Mouse (Mus musculus): Measurements from ENCODE around the gene Wdr95. TPM values are rescaled to one million over a fixed set of nuclear protein-coding genes. Genes with fewer than 3 reads are reported as not detected.

Wdr95 gene
- polyA plus RNA-seq, 1 experiment from 2014 or later, result 0.37 TPM

DNA sequence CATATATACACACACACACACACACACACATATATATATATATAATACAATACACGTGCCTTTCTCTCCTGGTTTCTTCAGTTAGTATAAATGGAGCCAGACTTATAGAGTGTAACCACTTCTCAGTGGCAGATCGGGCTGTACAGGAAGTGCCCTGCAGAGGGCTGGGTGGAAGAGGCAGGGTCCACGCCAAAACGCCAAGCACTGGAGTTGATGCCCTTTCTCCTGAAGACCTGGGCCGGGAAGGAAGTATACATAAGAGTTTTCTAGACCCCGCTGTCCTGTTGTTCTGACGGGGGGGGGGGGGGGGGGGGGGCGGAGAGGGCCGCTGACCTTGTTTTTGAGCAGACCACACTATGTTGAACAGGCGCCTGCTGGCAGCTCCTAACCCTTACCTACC, 22.7 kb downstream of the Wdr95 start:
- ATAC-seq (replicated peaks; ENCODE audit: low FRiP score, low TSS enrichment, low read depth), result no peak
- Histone ChIP-seq H3K27me3 (replicated peaks; ENCODE audit: control insufficient read depth, insufficient read depth, low read length) (no peaks in the 10 kb centered on the region), H3K4me3 (ENCODE audit: low read depth, low read length) (no peak overlapping the region), H3K9ac (ENCODE audit: low read length) (no peak overlapping the region), H3K36me3 (ENCODE audit: control insufficient read depth, insufficient read depth, low read length) (no peaks in the 10 kb centered on the region), H3K4me2 (ENCODE audit: low read length) (no peak overlapping the region), H3K9me3 (ENCODE audit: control insufficient read depth, low read length) (no peaks in the 10 kb centered on the region), H3K27ac (ENCODE audit: low read depth) (no peak overlapping the region), H3K4me1 (replicated peaks; ENCODE audit: control insufficient read depth, insufficient read depth, low read length) (no peaks in the 10 kb centered on the region)
- DNase-seq (ENCODE audit: low spot score), result no peak
- WGBS, result 61% methylated on average over 8 of the region's 10 CpGs

DNA sequence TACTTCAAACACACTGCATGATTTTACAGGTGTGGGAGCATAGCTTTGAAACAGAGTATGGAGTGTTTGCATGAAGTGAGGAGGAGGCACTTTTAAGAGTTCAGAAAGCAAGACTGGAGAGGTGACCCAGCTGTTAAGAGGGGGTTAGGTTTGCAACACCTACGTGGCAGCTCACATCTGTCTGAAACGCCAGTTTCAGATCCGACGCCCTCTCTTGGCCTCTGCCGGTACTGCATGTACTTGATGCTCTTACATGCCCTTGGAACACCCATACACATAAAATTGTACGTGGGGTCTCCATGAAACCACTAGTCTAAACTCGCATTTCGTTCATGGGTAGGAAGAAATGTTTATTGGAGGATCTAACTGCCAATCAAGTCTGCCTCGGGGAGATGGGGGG, 24.3 kb downstream of the Wdr95 start:
- Histone ChIP-seq H3K9me3 (ENCODE audit: control insufficient read depth, low read length) (no peaks in the 10 kb centered on the region), H3K4me2 (ENCODE audit: low read length) (no peak overlapping the region), H3K27me3 (replicated peaks; ENCODE audit: control insufficient read depth, insufficient read depth, low read length) (no peaks in the 10 kb centered on the region), H3K9ac (ENCODE audit: low read length) (no peak overlapping the region), H3K4me3 (ENCODE audit: low read depth, low read length) (no peak overlapping the region), H3K36me3 (ENCODE audit: control insufficient read depth, insufficient read depth, low read length) (no peaks in the 10 kb centered on the region), H3K4me1 (replicated peaks; ENCODE audit: control insufficient read depth, insufficient read depth, low read length) (no peaks in the 10 kb centered on the region), H3K27ac (ENCODE audit: low read depth) (no peak overlapping the region)
- 43% methylated on average over 9 of the region's 9 CpGs for WGBS
- ATAC-seq (replicated peaks; ENCODE audit: low FRiP score, low TSS enrichment, low read depth) (no peak), DNase-seq (ENCODE audit: low spot score) (no peak)

DNA sequence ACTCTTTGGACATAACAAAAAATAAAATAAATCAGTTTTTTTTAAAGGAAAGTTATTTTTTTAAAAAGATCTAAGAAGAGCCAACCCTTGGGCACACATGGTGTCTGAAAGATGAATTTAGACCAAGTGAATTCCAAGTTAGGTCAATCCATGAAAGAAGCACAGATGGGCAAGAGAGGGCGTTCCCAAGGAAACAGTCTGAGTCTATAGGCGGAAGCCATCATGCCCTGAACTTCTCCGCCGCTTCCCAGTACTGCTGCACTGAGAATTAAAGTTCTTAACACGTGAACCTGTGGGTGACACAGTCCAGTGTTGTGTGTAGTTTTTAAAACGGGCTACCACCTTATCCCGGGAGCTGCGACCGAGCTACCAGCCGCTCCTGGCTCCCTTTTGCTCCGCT, 24.9 kb downstream of the Wdr95 start:
- 92% methylated on average over 11 of the region's 11 CpGs for WGBS
- ATAC-seq (replicated peaks; ENCODE audit: low FRiP score, low TSS enrichment, low read depth) (no peak), DNase-seq (ENCODE audit: low spot score) (no peak)
- Histone ChIP-seq H3K27ac (ENCODE audit: low read depth) (no peak overlapping the region), H3K27me3 (replicated peaks; ENCODE audit: control insufficient read depth, insufficient read depth, low read length) (no peaks in the 10 kb centered on the region), H3K4me3 (ENCODE audit: low read depth, low read length) (no peak overlapping the region), H3K36me3 (ENCODE audit: control insufficient read depth, insufficient read depth, low read length) (no peaks in the 10 kb centered on the region), H3K4me2 (ENCODE audit: low read length) (no peak overlapping the region), H3K9ac (ENCODE audit: low read length) (no peak overlapping the region), H3K4me1 (replicated peaks; ENCODE audit: control insufficient read depth, insufficient read depth, low read length) (no peaks in the 10 kb centered on the region), H3K9me3 (ENCODE audit: control insufficient read depth, low read length) (no peaks in the 10 kb centered on the region)

DNA sequence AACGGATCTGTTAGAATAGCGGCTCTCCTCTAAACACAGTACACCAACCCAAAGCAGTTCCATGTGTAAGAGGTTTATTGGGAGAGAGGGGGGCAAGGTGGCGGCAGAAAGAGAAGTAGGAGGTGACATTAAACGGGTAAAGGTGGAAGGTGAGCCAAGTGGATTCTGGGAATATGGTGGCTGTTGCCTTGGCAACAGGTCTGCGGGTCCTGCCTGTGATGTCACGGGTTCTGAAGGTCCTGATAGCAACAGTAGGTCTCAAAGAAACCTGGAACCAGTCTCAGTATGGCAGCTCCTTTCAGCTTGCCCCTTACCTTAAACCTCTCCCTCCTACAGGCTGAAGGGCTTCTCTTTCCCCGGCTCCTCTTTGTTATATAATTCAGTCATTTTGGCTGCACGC, 25.9 kb downstream of the Wdr95 start:
- no peaks in the 10 kb centered on the region for H3K4me1 ChIP-seq (replicated peaks; ENCODE audit: control insufficient read depth, insufficient read depth, low read length)
- WGBS, result 88% methylated on average over 8 of the region's 8 CpGs
- ATAC-seq (replicated peaks; ENCODE audit: low FRiP score, low TSS enrichment, low read depth) (no peak), DNase-seq (ENCODE audit: low spot score) (no peak)
- no peak overlapping the region for H3K9ac ChIP-seq (ENCODE audit: low read length)
- H3K27ac ChIP-seq (ENCODE audit: low read depth), result no peak overlapping the region
- H3K4me2 ChIP-seq (ENCODE audit: low read length), result no peak overlapping the region
- no peak overlapping the region for H3K4me3 ChIP-seq (ENCODE audit: low read depth, low read length)
- H3K36me3 ChIP-seq (ENCODE audit: control insufficient read depth, insufficient read depth, low read length), result no peaks in the 10 kb centered on the region
- H3K9me3 ChIP-seq (ENCODE audit: control insufficient read depth, low read length), result no peaks in the 10 kb centered on the region
- no peaks in the 10 kb centered on the region for H3K27me3 ChIP-seq (replicated peaks; ENCODE audit: control insufficient read depth, insufficient read depth, low read length)

DNA sequence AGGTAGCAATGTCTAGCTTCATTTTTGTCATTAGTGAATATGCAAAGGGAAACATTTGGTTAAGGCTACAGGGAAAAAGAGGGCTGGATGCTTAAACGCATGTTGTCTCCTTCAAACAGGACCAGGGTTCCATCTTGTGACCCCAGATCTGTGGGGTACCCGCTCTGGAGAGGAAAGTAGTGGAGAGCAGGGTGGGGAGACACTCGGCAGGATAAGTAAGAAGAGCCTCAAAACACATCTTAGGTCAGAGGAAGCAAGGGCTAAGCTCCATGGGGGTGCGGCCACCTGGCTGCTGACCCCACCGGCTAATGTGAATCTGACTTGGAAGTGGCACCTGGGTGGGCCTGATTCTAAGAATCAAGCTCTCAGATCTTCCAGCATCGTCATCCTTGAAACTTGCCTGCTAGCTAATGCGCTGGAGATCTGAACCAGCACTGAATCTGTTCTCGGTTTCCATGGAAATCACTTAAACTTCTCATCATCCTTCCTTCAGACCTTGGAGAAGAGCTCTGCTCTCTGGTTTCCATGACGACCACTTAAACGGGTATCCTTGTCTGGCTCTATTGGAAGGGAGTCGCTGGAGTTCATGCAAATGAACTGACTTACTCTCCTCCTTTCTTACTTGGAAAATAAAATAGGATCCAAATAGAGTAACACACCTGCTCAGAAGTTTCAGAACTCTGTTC, 32.6 kb downstream of the Wdr95 start:
- ATAC-seq (replicated peaks; ENCODE audit: low FRiP score, low TSS enrichment, low read depth) (no peak), DNase-seq (ENCODE audit: low spot score) (no peak)
- no peak overlapping the region for H3K27ac ChIP-seq (ENCODE audit: low read depth)
- no peaks in the 10 kb centered on the region for H3K36me3 ChIP-seq (ENCODE audit: control insufficient read depth, insufficient read depth, low read length)
- no peak overlapping the region for H3K4me3 ChIP-seq (ENCODE audit: low read depth, low read length)
- H3K9ac ChIP-seq (ENCODE audit: low read length), result no peak overlapping the region
- no peaks in the 10 kb centered on the region for H3K27me3 ChIP-seq (replicated peaks; ENCODE audit: control insufficient read depth, insufficient read depth, low read length)
- H3K4me1 ChIP-seq (replicated peaks; ENCODE audit: control insufficient read depth, insufficient read depth, low read length), result no peaks in the 10 kb centered on the region
- H3K4me2 ChIP-seq (ENCODE audit: low read length), result no peak overlapping the region
- no peaks in the 10 kb centered on the region for H3K9me3 ChIP-seq (ENCODE audit: control insufficient read depth, low read length)
- WGBS, result 48% methylated on average over 11 of the region's 11 CpGs

DNA sequence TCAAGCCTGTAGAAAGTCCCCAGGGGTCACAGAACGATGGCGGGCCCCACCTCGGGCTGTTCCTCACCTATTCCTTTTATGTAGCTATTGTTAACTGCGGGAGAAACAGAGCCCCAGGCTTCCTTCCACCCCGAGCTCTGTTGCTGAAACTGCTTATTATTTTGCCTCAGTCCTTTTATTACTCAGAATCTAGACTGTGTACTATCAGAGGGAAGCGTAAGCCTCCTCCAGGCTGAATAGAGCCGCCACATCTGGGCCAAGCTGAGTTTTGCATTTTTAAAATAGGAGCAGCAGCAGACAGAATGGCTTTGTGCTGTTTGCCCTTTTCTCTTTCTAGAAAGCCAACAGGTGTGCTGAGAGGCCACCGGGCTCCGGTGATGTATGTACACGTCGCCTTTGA, 37.5 kb downstream of the Wdr95 start:
- Histone ChIP-seq H3K27ac (ENCODE audit: low read depth) (no peak overlapping the region), H3K9me3 (ENCODE audit: control insufficient read depth, low read length) (no peaks in the 10 kb centered on the region), H3K4me1 (replicated peaks; ENCODE audit: control insufficient read depth, insufficient read depth, low read length) (no peaks in the 10 kb centered on the region), H3K4me2 (ENCODE audit: low read length) (no peak overlapping the region), H3K36me3 (ENCODE audit: control insufficient read depth, insufficient read depth, low read length) (no peaks in the 10 kb centered on the region), H3K9ac (ENCODE audit: low read length) (no peak overlapping the region), H3K27me3 (replicated peaks; ENCODE audit: control insufficient read depth, insufficient read depth, low read length) (no peaks in the 10 kb centered on the region), H3K4me3 (ENCODE audit: low read depth, low read length) (no peak overlapping the region)
- DNase-seq (ENCODE audit: low spot score) (no peak), ATAC-seq (replicated peaks; ENCODE audit: low FRiP score, low TSS enrichment, low read depth) (no peak)
- 58% methylated on average over 11 of the region's 11 CpGs for WGBS

DNA sequence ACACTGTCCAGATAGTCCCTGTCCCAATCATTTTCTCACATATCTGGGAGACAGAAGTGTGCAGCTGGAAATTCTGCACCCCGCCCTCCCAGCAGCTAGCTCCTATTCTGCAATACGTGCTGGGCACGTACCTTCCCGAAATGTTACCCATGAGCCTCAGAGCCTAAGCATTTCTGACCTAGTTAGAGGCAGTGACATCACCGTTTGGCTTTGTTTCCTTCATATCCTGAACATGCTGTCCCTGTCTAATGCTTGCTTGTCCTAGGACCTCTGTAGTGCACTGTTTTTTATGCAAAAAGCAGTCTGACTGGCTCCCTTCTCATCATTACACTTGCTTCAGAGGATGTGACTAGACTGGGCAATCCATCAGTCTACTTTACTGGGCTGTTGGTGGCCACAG, 38.5 kb downstream of the Wdr95 start:
- Histone ChIP-seq H3K36me3 (ENCODE audit: control insufficient read depth, insufficient read depth, low read length) (no peaks in the 10 kb centered on the region), H3K9me3 (ENCODE audit: control insufficient read depth, low read length) (no peaks in the 10 kb centered on the region), H3K9ac (ENCODE audit: low read length) (no peak overlapping the region), H3K4me3 (ENCODE audit: low read depth, low read length) (no peak overlapping the region), H3K27me3 (replicated peaks; ENCODE audit: control insufficient read depth, insufficient read depth, low read length) (no peaks in the 10 kb centered on the region), H3K4me2 (ENCODE audit: low read length) (no peak overlapping the region), H3K27ac (ENCODE audit: low read depth) (no peak overlapping the region), H3K4me1 (replicated peaks; ENCODE audit: control insufficient read depth, insufficient read depth, low read length) (no peaks in the 10 kb centered on the region)
- ATAC-seq (replicated peaks; ENCODE audit: low FRiP score, low TSS enrichment, low read depth) (no peak), DNase-seq (ENCODE audit: low spot score) (no peak)
- WGBS, result 91% methylated on average over 5 of the region's 5 CpGs

DNA sequence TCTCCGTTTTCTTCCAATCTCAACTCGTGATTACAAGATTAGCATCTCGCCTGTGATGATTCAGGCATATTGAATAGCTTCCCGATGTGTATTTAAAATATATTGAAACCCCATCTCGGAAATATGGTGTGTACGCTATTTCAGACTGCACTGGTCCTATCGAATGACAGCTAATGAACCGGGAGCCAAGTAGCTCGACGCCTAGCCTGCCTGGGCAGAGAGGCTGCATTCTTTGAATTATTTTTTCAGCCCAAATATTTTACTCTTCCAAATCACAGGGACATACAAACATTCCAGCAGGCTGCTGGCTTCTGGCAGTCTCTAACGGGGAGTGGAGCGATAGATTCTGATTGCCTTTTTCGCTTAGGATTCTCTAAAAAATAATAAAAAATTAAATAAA, 40.5 kb downstream of the Wdr95 start:
- Histone ChIP-seq H3K36me3 (ENCODE audit: control insufficient read depth, insufficient read depth, low read length) (no peaks in the 10 kb centered on the region), H3K27me3 (replicated peaks; ENCODE audit: control insufficient read depth, insufficient read depth, low read length) (no peaks in the 10 kb centered on the region), H3K27ac (ENCODE audit: low read depth) (no peak overlapping the region), H3K9ac (ENCODE audit: low read length) (no peak overlapping the region), H3K4me1 (replicated peaks; ENCODE audit: control insufficient read depth, insufficient read depth, low read length) (no peaks in the 10 kb centered on the region), H3K4me2 (ENCODE audit: low read length) (no peak overlapping the region), H3K4me3 (ENCODE audit: low read depth, low read length) (no peak overlapping the region), H3K9me3 (ENCODE audit: control insufficient read depth, low read length) (no peaks in the 10 kb centered on the region)
- 75% methylated on average over 13 of the region's 13 CpGs for WGBS
- no peak for ATAC-seq (replicated peaks; ENCODE audit: low FRiP score, low TSS enrichment, low read depth)
- no peak for DNase-seq (ENCODE audit: low spot score)

DNA sequence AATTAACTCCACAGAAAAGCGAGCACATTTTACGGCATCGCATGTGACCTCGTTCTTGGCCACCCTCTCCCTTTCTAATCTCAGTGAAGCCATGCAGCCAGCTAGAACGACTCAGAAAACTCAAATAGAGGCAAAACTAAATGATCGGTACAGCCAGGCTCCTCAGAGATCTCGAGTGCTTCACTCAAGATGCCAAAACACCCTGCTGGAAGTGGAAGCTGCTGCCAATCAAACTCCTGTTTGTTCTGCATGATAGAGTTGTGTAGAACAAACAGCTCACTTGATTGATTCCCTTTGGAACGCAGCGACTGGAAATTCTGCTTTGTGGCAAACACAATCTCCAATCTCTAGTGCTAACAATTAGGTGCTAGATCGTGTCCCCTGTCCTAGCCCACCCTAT, 48.5 kb downstream of the Wdr95 start:
- ATAC-seq (replicated peaks; ENCODE audit: low FRiP score, low TSS enrichment, low read depth), result no peak
- WGBS, result 57% methylated on average over 10 of the region's 10 CpGs

More for the DNA sequence above, 48.5 kb downstream of the Wdr95 start:
- Histone ChIP-seq H3K9ac (ENCODE audit: low read length) (no peak overlapping the region), H3K4me1 (replicated peaks; ENCODE audit: control insufficient read depth, insufficient read depth, low read length) (no peaks in the 10 kb centered on the region), H3K9me3 (ENCODE audit: control insufficient read depth, low read length) (no peaks in the 10 kb centered on the region), H3K4me3 (ENCODE audit: low read depth, low read length) (no peak overlapping the region), H3K27ac (ENCODE audit: low read depth) (no peak overlapping the region), H3K36me3 (ENCODE audit: control insufficient read depth, insufficient read depth, low read length) (no peaks in the 10 kb centered on the region), H3K27me3 (replicated peaks; ENCODE audit: control insufficient read depth, insufficient read depth, low read length) (no peaks in the 10 kb centered on the region), H3K4me2 (ENCODE audit: low read length) (no peak overlapping the region)
- no peak for DNase-seq (ENCODE audit: low spot score)
